Mouse (Mus musculus): ENCODE data around the gene Pcnx4. TPM values are rescaled to one million over a fixed set of nuclear protein-coding genes. Genes with fewer than 3 reads are reported as not detected.

The Pcnx4 gene
- 9.0 TPM for polyA plus RNA-seq (2014; fragmentation: Illumina TruSeq; extraction: RNeasy Lipid Tissue Mini Kit (QIAGEN cat#74804))

GRCm38 (mm10) chr12:72536021-72536597 lies at the start of gene Pcnx4:
TSS of gene Pcnx4 (plus strand) at chr12:72536383.

Other genes with a start within 250 kb of the Pcnx4 start
- gene Rtn1, start 127.3 kb upstream of the Pcnx4 start, polyA plus RNA-seq (2014; fragmentation: Illumina TruSeq; extraction: RNeasy Lipid Tissue Mini Kit (QIAGEN cat#74804)) = 35.2 TPM
- gene Lrrc9, start 94.5 kb upstream of the Pcnx4 start, polyA plus RNA-seq (2014; fragmentation: Illumina TruSeq; extraction: RNeasy Lipid Tissue Mini Kit (QIAGEN cat#74804)) = 4.9 TPM
- not detected for gene Gm4756, start 113.3 kb downstream of the Pcnx4 start, polyA plus RNA-seq (2014; fragmentation: Illumina TruSeq; extraction: RNeasy Lipid Tissue Mini Kit (QIAGEN cat#74804))
- gene Dhrs7, start 128.5 kb downstream of the Pcnx4 start, polyA plus RNA-seq (2014; fragmentation: Illumina TruSeq; extraction: RNeasy Lipid Tissue Mini Kit (QIAGEN cat#74804)) = 89.7 TPM
- gene Ppm1a, start 221.1 kb downstream of the Pcnx4 start, polyA plus RNA-seq (2014; fragmentation: Illumina TruSeq; extraction: RNeasy Lipid Tissue Mini Kit (QIAGEN cat#74804)) = 161 TPM